Mouse (Mus musculus): ENCODE results near the gene Tulp3.
"Not testable (repeated sequence)": the region's sequence is repeated elsewhere in the genome, so short reads cannot be mapped to it uniquely, and the experiment has no call there.

The Tulp3 gene

DNA sequence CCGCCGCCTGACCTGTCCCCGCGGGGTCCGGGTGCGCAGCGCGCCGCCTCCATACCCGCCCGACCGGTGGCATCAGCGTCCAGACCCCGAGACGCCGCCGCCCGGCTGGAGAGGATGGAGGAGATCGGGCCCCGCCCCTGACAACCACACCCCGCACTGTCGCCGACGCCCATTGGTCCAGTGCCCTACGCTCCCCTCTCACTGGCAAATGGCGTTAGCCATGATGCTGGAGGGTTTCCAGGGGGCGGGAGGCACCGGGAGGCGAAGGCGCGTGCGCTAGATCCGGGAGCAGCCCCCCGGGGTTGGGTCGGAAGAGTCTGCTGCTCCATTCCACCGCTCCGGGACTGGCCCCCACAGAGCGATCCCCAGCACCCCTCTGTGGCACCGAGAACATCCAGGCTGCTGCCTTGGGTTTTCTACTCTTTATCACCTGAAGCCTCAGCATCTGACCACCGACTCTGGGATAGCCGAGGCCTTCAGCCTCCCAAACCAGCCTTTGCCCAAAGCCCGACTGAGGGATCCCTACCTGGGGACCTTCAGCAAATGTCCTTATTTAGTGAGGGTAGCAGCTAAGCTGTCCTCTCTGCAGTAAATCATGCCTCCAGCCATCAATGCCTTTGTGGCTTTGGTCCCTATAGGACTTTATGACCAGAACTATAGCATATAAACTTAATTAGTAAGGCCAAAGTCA lies at the start of gene Tulp3:
Gene Tulp3 (minus strand): TSS at position 126 of the 691 bp plus-strand sequence.
- DNase-seq (ENCODE audit: low read depth, low spot score) = peak; percentile 93

DNA sequence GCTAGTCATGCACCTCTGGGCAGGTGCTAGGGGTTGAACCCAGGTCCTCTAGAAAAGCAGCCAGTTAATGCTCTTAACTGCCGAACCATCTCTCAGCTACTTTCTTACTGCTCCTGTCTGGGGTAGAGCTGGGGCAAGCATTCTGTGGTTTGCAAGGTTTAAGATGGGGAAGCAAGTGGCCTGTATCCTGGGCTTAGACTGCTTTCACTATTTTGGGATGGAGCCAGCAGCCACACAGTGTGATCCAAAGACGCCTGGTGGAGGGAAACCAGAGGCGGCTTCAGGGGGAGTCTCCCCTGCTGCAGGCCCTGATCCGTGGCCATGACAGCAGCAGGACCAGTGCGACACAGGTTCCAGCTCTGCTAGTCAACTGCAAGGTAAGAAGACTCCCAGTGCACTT lies 49.1 kb upstream of the Tulp3 start:
- no peak for DNase-seq (ENCODE audit: low read depth, low spot score)

DNA sequence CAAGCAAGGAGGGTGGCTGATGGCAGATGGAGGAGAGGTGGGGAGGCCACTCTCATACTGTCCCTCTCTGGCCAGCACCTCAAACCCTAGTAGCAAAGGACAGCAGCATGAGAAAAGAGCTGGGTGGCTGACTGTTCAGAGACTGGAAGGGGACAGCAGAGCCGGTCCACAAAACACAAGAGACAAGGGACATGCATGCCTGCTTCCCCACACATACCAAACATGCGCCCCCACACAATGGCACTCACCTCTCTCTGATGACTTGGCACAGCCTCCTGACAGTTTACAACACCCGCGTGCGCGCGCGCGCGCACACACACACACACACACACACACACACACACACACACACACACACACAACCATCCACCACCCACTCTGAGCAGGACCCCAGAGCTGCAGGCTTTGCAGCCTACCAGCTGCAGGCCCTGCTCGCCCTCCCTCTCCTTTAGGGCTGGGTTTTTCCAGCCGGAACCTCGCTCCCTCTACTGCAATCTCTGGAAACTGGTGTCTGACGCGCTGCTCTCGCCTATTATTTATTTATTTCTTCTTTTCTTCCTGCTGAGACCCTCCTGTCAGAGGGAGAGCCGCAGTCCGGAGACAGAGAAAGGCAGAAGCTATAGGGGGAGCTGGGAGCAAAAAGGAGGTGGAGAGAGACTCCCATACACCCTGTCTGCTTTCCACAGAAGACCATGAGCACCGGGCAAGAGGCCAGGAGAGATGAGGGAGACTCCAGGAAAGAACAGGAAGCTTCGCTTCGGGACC lies 44.0 kb upstream of the Tulp3 start:
- no peak for DNase-seq (ENCODE audit: low read depth, low spot score)

DNA sequence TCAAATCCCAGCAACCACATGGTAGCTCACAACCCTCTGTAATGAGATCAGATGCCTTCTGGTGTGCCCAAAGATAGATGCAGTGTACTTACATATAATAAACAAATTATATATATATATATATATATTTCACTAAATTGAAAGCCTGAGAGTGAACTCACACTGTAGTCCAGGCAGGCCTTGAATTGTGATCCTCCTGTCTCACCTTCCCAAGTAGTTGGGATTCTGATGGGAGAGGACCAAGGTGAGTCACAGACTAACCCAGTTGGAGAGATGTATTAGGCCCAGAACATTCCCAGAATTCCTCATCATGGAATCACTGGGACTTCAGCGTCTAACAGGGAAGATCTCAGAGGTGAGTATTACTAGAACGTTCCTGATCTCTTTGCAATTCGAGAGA lies 43.3 kb upstream of the Tulp3 start, which contains the start of gene Nrip2:
Gene Nrip2 (plus strand): TSS at position 301 of the 400 bp plus-strand sequence.
- no peak for DNase-seq (ENCODE audit: low read depth, low spot score)

DNA sequence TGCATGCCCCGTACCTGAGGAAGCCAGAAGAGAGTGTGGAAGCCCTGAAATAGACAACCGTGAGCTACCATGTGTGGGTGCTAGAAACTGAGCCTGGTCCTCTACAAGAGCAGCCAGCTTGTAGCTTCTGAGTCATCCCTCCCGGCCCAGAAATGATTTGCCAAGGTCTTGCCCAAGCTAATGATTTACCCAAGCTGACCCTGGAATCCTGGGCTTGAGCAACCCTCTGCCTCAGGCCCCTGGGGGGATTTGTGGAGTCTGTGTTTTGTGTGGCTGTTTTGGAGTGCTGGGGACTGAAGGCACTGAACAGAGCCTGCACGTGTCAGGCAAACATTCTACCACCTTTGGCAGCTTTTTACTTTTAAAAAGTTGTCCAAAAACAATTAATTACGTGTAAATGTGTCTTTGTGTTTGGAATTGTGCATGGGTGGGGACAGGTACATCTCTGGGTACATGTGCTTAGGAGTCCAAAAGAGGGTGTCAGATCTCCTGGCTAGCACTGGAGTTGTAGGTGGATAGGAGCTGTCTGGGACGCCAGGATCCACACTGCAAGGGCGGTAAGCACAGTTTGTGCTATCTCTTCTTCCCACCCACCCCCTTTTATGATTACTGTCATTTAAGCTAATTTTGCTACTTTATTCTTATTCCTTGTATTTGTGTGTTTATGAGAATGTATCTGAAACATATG lies 42.1 kb upstream of the Tulp3 start:
- DNase-seq (ENCODE audit: low read depth, low spot score) = no peak

DNA sequence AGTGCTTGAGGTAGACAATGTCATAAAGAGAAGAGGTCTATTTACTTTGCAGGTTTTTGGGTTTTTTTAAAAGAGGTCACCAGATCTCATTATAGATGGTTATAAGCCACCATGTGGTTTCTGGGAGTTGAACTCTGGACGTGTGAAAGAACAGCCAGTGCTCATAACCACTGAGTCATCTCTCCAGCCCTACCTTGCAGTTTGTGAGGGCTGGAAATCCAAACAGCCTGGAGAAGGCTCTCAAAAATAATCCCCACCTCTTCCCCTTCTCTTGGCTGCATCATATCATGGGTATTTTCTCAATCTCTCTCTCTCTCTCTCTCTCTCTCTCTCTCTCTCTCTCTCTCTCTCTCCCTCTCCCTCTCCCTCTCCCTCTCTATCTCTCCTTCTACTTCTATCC lies 35.0 kb upstream of the Tulp3 start:
- DNase-seq (ENCODE audit: low read depth, low spot score) = no peak

DNA sequence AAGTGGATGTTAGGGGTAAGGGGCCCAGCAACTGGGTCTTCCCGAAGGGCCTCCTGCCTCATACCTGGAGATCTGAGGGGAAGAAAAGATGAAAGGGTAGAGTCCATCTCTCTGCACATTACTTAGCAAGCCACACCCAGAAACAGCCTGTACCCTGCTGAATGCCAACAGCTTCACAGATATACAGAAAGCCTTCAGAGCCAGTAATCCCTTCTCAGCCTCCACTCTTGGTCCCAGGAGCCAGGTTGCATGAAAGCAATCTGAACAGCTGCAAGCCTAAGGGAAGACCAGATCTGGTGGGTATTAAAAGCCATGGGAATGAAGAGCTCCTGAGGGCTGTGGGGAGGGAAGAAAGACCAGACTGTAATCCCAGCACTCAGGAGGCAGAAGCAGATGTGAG lies 33.5 kb upstream of the Tulp3 start:
- DNase-seq (ENCODE audit: low read depth, low spot score) = no peak

DNA sequence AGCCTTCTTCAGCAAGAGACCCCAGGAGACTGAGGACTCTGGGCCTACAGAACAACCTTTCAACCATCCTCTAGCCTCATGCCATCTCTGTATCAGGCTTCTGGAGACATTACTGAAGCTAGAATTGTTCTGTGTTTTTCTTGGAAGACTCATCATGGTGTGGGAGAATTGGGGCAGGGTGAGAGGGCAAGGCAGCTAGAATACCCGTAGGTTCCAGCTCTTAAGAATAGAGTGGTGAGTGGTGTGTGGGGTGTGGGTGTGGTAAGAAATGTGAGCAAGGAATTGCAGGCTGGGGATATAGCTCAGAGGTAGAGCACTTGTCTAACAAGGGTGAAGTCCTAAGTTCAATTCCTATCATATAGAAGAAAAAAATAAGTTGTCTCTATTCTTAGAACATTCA lies 29.4 kb upstream of the Tulp3 start:
- no peak for DNase-seq (ENCODE audit: low read depth, low spot score)

DNA sequence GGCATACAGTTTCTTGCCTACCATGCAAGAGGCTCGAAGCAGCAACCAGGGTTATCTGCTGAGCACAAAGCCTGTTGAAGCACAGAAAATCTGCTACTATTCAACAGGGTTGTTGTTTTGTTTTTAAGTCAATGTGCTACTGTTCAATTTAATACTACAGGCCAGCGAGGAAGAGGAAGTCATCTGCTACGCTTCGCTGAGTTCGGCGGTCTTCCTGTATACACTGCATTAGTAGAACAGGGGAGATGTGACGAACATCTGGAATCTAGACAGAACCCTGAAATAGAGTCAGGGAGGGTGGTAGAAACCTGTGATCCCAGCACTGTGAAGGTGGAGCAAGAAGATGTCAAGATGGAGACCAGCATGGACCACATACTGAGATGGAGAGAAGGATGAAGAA lies 28.1 kb upstream of the Tulp3 start:
- DNase-seq (ENCODE audit: low read depth, low spot score) = no peak

DNA sequence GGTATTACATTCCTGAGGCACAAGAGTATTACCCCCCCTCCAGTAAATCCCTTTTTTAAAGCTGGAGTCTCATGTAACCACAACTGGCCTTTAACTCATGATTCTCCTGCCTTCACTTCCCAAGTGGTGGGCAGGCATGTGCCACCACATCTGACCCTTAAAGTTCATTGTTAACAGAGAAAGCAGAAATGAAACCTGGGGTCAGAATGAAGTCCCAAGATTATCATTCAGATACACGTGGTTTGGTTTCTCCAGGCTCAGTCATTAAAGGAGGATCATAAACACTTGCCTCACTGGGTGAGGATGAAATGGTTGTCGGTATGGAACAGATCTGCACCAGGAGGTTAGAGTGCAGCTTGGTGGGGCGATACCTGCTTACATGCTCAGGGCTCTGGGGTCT lies 25.6 kb upstream of the Tulp3 start:
- no peak for DNase-seq (ENCODE audit: low read depth, low spot score)

DNA sequence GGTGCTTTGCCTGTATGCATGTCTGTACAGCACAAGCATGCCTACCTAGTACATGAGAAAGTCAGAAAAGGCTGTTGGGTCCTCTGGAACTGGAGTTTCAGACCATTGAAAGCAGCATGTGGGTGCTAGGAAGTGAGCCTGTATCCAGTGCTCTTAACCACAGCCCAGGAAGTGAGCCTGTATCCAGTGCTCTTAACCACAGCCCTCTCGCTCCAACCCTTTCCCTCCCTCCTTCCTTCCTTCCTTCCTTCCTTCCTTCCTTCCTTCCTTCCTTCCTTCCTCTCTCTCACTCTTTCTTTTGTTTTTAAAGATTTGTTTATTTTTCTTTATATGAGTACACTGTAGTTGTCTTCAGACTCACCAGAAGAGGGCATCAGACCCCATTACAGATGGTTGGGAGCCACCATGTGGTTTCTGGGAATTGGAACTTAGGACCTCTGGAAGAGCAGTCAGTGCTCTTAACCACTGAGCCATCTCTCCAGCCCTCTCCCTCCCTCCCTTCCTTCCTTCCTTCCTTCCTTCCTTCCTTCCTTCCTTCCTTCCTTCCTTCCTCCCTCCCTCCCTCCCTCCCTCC lies 25.0 kb upstream of the Tulp3 start:
- DNase-seq (ENCODE audit: low read depth, low spot score) = not testable (repeated sequence)

DNA sequence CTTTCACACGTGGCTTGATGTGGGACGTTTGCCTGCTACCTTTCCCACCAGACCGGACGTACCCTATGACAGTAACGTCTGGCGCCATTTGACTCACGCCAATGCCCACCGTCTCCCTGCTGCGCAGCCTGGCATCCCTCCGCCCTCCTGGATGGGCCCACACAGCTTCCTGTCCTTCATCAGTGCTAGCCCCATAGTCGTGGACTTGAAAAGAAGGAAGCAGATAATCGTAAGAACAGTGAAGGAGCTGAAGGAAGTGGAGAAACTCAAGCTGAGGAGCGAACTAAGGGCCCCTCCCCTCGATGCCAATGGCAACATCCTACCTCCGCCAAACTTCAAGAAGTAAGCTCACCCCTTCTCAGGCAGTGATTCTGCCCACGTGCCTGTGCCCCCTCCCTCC lies 24.0 kb upstream of the Tulp3 start:
- DNase-seq (ENCODE audit: low read depth, low spot score) = no peak

DNA sequence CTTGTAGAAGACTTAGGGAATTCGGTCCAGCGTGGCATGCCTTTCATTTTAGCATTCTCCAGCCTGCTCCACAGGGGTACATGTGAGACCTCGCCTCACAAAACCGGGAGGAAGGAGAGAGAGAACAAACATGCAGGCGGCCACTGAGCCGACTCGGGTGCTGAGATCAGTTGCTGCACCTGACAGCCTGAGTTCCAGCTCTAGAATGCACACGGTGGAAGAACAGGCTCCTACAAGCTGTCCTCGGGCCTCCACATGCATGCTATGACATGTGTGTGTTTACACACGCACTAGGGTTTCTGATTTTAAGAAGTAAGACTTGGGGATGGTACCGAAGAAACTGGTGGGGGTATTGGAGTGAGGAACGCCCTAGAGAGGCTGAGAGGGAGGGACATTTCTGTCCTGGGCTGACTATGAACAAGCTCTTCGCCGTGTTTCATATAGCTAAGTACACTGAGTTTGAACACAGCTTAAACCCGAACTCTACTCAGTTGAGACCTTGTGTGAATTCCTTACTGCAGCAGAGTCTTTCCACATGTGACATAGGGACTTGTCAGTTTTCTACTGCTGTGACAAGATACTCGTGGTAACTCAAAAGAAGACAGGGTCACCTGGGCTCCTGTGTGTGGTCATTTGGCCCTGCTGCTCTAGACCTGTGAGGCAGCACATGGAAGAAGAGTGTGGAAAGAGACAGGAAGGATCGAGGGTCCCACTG lies 20.9 kb upstream of the Tulp3 start:
- DNase-seq (ENCODE audit: low read depth, low spot score) = no peak

DNA sequence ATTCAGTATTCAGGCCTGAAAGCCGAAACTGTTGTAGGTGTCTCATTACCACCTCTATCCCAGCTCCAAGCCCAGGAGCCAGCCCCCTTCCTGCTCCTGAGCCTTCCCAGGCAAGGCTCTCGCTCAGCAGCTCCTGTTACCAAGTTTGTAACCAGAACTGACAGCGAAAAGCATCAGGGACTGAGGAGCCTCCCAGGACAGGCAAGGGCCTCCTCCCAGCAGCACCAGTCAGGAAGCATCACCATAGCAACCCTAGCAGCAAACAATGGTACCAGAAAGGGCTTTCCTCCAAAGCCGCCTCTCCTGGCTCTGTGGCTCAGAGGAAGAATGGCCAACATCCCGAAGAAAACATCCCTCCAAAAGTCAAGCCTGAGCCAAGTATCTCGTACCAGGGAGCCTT lies 19.5 kb upstream of the Tulp3 start, which contains the start of the genes Tex52 and Gm44596:
Gene Tex52 (plus strand): TSS at position 265 of the 400 bp plus-strand sequence.
Gene Gm44596 (plus strand): TSS at position 312 of the 400 bp plus-strand sequence.
- peak; percentile 23 for DNase-seq (ENCODE audit: low read depth, low spot score)

DNA sequence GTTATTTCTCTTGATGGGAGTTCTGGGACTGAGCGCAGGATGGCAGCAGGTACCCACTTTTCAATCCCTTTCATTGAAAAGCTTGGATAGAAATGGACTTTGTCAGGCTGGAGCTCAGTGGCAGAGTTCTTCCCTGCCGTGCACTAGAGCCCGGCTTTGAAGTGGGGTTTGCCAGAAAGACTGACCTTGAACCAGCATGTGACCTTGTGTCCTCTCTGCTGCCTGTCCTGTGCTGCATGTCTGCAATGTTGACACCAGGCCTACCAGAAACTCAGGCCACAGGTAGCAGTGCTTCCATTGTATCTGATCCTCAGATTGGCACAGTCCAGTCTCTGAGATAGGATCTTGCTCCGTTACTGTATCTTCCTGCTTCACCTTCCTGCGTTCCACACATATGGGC lies 14.4 kb upstream of the Tulp3 start:
- DNase-seq (ENCODE audit: low read depth, low spot score) = no peak

DNA sequence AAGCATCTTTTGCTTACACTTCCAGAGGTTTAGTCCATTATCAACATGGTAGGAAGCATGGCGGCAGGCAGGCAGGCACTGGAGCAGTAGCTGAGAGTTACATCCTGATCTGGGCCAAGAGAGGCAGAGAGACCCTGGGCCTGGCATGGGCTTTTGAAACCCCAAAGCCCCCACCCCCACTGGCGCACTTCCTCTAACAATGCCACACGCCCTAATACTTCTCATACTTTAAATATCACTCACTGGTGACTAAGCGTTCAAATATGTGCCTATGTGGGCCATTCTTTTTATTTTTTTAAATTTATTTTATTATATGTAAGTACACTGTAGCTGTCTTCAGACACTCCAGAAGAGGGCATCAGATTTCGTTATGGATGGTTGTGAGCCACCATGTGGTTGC lies 10.8 kb upstream of the Tulp3 start:
- DNase-seq (ENCODE audit: low read depth, low spot score) = no peak

DNA sequence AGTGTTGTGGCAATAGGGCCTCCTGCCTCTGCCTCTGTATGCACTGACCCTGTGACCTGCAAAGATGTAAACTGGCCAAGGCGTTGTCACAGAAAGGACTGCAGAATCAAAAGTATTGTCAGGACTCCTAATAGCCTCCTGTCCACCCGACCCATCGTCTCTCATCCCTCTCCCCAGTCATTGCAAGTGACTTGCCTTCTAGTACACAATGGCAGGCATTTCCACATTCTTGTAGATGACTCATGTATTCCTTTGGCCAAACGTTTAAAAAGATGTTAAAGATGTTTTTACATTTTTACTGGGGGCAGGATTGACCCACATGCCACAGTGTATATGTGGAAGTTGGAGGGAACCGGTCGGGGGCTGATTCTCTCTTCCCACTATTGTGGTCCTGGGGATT lies 9.1 kb upstream of the Tulp3 start:
- DNase-seq (ENCODE audit: low read depth, low spot score) = no peak

DNA sequence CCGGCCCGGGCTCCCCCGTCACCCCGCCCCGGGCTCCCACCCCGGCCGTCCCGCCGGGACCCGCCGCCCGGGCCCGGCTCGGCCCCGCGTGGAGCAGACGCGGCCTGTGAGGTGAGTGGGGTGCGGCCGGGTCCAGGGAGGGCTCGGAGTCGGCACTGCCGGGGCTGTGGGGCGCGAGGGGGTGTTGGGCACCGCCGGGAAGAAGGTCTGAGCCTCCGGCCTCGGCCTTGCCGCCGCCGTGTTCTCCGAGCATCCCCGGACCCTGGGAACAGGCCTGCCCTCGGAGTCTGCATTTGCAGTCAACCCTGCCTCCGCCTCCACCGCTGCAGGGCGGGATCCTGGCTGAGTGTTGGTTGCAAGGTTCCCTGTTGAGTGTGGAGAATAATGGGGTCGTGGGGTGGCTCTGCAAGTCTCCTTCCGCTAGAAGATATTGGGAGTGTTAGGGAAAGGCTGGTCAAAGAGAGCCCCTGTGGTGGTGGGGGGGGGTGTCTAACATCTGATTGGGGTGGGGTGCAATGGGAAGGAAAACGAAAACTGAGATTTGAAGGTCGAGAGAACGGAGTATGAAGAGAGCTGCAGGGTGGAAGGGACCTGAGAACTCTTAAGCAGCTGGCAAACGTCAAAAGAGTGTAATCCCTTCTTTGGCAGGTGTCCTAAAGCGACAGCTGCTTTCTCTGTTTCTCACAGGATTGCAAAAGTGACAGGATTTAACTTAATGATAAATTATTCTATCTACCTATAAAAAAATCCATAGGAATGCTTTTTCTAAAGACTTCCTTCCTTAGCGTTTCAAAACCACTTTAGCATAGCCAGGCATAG lies 7.6 kb upstream of the Tulp3 start:
- DNase-seq (ENCODE audit: low read depth, low spot score) = no peak

DNA sequence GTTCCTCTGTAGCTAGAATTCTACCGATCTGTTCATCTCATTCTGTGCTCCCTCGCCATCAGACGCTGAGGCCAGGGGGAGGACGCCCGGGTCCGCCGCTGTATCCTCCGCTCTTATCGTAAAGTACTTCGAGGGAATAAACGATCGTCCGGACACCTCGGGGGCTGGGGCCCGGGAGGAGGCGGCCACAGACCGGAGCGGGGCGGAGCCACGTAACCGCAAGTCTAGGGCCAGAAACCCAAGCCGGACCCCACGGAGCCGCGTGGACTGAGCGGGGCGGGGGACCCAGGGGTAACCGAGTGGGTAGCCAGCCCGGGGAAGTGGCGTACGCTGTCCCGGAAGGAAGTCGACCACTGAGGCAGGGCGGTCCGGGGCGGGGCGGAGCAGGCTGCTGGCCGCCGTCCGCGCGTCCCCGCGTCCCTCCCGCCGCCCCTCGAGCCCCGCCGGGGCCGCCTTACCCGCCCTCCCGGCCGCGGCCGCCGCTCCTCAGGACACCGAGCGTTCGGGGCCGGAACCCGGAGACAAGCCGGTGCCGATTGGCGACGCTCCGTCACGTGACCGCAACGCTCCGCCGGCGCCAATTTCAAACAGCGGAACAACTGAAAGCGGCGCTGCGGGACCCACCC lies 6.8 kb upstream of the Tulp3 start, which contains the start of the genes Rhno1 and Foxm1:
Gene Rhno1 (minus strand): TSS at position 531 of the 626 bp plus-strand sequence.
Gene Foxm1 (plus strand): TSS at position 587 of the 626 bp plus-strand sequence.
- DNase-seq (ENCODE audit: low read depth, low spot score) = peak; percentile 66

DNA sequence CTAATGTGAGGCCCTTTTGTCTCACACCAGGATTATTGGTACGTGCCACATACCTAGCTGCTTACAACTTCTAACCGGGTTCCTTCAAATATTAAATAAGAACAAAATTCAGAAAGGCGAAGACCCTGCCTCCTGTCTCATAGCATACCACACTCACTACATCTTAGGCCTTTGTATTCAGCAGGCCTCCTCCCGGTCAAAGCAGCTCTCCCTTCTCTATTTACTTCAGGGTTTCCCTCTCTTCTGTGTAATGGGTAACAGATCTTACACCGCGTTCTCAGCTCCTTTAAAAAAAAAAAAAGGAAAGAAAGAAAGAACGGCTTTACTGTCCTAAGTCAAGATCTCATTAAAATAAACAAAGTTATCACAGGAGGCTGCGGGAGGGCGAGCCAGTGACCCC lies 6.2 kb upstream of the Tulp3 start:
- no peak for DNase-seq (ENCODE audit: low read depth, low spot score)
